Mouse (Mus musculus) thymus, adult 2 months (tissue): ENCODE data around the gene Trit1.

ENCODE experiments used
- CTCF ChIP-seq: fragments of 200-500 bp; IDR thresholded peaks from 2 replicates; pipeline ENCODE4 v1.5.1; 2012; ENCODE audit warnings: mild to moderate bottlenecking, control low read depth, low read length, moderate library complexity, borderline replicate concordance; ENCODE audit not compliant: control insufficient read depth, poor library complexity, insufficient read depth; ENCODE audit errors: extremely low read depth
- POLR2A ChIP-seq: fragments of 200-500 bp; IDR thresholded peaks from 2 replicates; pipeline ENCODE4 v1.6.1; 2012; ENCODE audit warnings: mild to moderate bottlenecking, low read length, control low read depth, moderate library complexity; ENCODE audit not compliant: control insufficient read depth, poor library complexity, insufficient read depth; ENCODE audit errors: extremely low read depth

DNA sequence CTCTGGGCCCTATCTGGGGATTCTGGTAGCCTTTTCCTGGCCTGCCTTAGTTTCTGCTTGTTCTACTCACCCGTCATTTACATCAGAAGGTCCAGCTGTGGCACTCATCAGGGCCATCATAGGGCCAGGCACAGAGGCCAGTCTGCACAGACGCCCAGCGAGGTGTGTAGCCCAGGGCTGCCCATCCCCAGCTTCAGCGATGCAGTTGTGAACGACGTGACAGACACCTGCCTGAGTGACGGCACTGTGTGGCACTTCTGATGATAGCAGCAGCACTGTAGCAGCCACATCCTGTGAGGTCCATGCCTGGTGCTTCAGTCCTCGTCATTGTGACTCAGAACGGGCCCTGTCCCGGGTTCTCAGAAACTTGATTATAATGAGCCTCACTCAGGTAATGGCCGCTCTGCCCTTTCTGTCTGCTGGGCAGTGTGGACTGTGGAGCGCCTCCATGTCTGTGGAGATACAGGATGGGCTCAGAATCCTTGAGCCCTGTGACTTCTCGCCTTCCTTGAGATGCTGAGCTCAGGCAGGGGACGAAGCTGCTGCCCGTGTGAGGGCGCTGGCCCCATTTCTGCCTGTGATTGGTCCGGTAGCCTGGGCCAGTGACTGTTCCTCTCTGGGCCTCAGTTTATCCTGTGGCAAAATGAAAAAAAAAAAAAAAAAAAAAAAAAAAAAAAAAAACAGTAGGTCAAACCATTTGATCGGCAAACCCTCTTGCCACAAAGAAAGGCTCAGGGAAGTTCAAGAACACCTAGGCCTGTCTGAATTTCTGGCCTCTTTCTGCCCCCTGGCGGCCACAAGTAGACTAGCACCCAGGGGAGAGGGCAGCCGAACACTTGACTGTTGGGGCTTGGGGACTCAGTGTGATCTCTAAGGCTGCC lies 66.1 kb downstream of the Trit1 start:
- TF ChIP-seq POLR2A, result no peak
- peak; percentile 84; the same call in 1 of the 2 replicates for TF ChIP-seq CTCF
